Mouse (Mus musculus) heart, embryonic 13.5 days (tissue): Measurements from ENCODE around the gene Rapgef2. TPM values are rescaled to one million over a fixed set of nuclear protein-coding genes. Genes with fewer than 3 reads are reported as not detected.

ENCODE experiments used
- ATAC-seq: fragments of 200-750 bp; cut with Nextera tagmentation; 2 replicates; pipeline ENCODE4 v1.8.0; 2017; ENCODE audit warnings: moderate TSS enrichment; ENCODE audit not compliant: insufficient number of reproducible peaks, low FRiP score, low TSS enrichment; ENCODE audit errors: extremely low read depth
- H3K27ac ChIP-seq: fragments of 300-500 bp; sonication (generic); replicated peaks from 2 replicates; pipeline ENCODE4 v1.5.1; 2015; ENCODE audit warnings: moderate library complexity, mild to moderate bottlenecking, inconsistent platforms
- H3K27me3 ChIP-seq: fragments of 300-500 bp; sonication (generic); replicated peaks from 2 replicates; pipeline ENCODE4 v1.6.1; 2015; ENCODE audit warnings: mild to moderate bottlenecking, inconsistent platforms
- H3K36me3 ChIP-seq: fragments of 300-500 bp; sonication (generic); 2 replicates; pipeline ENCODE4 v1.6.1; 2015; ENCODE audit warnings: mild to moderate bottlenecking, inconsistent platforms
- H3K4me1 ChIP-seq: fragments of 300-500 bp; sonication (generic); 2 replicates; pipeline ENCODE4 v1.6.1; 2015; ENCODE audit warnings: inconsistent platforms
- H3K4me2 ChIP-seq: fragments of 300-500 bp; sonication (generic); 2 replicates; pipeline ENCODE4 v1.6.1; 2015; ENCODE audit warnings: inconsistent platforms, mild to moderate bottlenecking, moderate library complexity
- H3K4me3 ChIP-seq: fragments of 300-500 bp; sonication (generic); 2 replicates; pipeline ENCODE4 v1.5.1; 2015; ENCODE audit warnings: moderate library complexity, mild to moderate bottlenecking, inconsistent platforms
- H3K9ac ChIP-seq: fragments of 300-500 bp; sonication (generic); 2 replicates; pipeline ENCODE4 v1.6.1; 2015; ENCODE audit warnings: inconsistent platforms, mild to moderate bottlenecking, moderate library complexity
- H3K9me3 ChIP-seq: fragments of 300-500 bp; sonication (generic); 2 replicates; pipeline ENCODE4 v1.6.1; 2016; ENCODE audit warnings: inconsistent platforms
- WGBS: fragments of 180-500 bp; shearing (Covaris S2); methylation state at CpG from one replicate; pipeline ENCODE4 v1.1.7; 2015; ENCODE audit warnings: mixed read lengths; 5-methylcytosine and 5-hydroxymethylcytosine counted together
- polyA plus RNA-seq: library from polyadenylated mRNA; unstranded; fragments of >200 nt; fragmentation: Nextera tagmentation; extraction: Ambion mirVana; gene quantifications from 2 replicates; pipeline ENCODE4 v1.2.1, GENCODE M21; 2015

Rapgef2 gene
- polyA plus RNA-seq, 1 experiment from 2014 or later: 4.1 TPM

DNA sequence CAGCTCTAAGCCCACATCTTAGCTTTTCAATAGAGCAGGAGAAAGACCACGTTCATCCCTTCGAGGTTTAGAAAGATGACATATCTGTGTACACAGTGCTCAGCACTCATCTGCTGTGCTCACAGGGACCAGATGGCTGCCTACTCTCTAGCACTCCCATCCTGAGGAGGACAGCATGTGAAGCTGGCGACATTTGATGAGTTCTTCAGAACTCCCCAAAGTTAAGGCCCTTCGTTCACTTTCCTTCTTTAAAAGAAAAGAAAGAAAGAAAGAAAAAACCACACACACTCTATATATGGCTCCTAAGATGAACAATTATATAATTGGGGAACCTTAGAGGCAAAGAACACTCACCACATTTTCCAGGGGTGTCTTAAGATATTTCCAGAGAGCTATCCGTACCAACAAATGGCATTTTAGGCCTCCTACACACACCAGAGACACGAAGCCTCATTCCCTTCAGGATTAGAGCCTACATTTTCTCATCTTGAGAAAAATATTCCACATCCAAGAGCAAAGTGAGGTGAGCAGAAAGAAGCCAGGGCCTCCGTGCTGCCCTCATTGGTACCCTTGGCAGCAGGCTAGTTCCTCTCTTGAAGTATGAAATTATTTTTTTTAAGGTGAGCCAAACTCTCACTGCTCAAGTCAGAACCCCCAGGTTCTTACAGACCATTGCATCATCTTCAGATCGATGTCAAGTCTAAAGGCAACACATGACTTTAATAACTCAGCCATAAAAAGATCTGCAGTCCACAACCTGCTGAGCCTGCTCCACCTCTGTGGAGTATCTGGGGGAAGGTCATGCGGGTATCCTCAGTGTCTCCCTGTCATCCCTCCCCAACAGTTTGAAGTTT lies 270.5 kb downstream of the Rapgef2 start:
- H3K4me1 ChIP-seq: no peaks in the 10 kb centered on the region
- no peak overlapping the region for H3K27ac ChIP-seq
- ATAC-seq: no peak
- no peak overlapping the region for H3K9ac ChIP-seq
- H3K9me3 ChIP-seq: no peaks in the 10 kb centered on the region
- H3K4me2 ChIP-seq: no peak overlapping the region
- WGBS: 79% methylated on average over 9 of the region's 9 CpGs
- no peaks in the 10 kb centered on the region for H3K36me3 ChIP-seq
- no peaks in the 10 kb centered on the region for H3K27me3 ChIP-seq
- H3K4me3 ChIP-seq: no peak overlapping the region

Other genes with a start within 250 kb of the Rapgef2 start
- gene Gm17359, start 50.1 kb upstream of the Rapgef2 start, polyA plus RNA-seq: not detected in 2 replicates